Mouse (Mus musculus) frontal cortex, postnatal 14 days (tissue): ENCODE data around the gene Gm14459.
"Not testable (repeated sequence)": the region's sequence is repeated elsewhere in the genome, so short reads cannot be mapped to it uniquely, and the experiment has no call there.

ENCODE experiments used
- DNase-seq, 2 experiments: peaks; one replicate each; pipeline ENCODE4 v3.0.0; 2022; ENCODE audit warnings: low spot score in 2 of 2

Gene Gm14459

GRCm38 (mm10) chrX:8524854-8525253, at the start of gene Gm14459:
Gene Gm14459, minus strand, starts transcription at chrX:8524954.
- DNase-seq, result no peak

- DNase-seq, result not testable (repeated sequence)
Measured at GRCm38 (mm10) chrX:8548155-8548554, 23.4 kb upstream of the Gm14459 start, which contains the start of gene Ssxb6. Gene Ssxb6, minus strand, starts transcription at chrX:8548255.
